Mouse (Mus musculus): ENCODE measurements around the gene Olfr1356.
"Not testable (repeated sequence)": the region's sequence is repeated elsewhere in the genome, so short reads cannot be mapped to it uniquely, and the experiment has no call there.

Gene Olfr1356

DNA sequence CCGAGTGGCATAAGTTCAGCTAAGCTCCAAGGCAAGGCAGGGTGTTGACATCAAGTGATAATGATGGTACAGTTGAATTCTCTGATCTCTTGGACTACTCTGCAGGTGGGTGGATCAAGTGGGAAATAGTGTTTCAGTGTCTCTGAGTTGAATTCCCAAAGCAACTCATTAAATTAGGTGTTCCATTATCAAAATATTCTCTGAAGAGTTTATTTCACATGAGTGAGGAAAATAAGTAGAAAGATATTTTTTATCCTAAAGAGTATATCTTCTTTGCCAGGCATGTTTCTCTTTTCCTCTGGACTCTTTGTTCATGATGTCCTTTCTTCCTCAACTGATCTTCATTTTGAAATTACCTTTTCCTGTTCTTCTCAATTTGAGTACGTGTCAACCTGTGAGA lies at the start of gene Olfr1356:
TSS of gene Olfr1356 (minus strand) at position 101 of the 400 bp plus-strand sequence.
- in situ Hi-C loops (cut with MseI, MboI) = no loop called here

DNA sequence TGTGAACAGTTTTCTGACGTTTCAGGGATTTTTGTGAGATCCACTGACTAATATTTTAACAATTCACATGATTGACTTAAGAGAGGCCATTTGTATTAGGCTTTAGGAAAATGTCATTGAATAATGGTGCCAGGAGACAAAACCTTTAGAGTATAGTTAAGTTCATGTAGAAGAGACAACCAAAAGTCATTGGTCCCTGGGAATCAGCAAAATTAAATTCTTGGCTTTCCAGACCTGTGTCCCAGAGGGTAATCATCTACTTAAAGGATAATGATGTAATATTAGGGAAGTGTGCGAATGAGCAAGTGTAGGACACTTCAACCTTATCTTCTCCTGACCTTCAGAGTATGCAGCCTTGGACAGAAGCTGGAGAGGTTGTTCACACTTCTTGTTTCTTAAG lies 23.3 kb upstream of the Olfr1356 start, which contains the start of gene Olfr1355:
TSS of gene Olfr1355 (plus strand) at position 301 of the 400 bp plus-strand sequence.
- in situ Hi-C loops (cut with MseI, MboI) = no loop called here

DNA sequence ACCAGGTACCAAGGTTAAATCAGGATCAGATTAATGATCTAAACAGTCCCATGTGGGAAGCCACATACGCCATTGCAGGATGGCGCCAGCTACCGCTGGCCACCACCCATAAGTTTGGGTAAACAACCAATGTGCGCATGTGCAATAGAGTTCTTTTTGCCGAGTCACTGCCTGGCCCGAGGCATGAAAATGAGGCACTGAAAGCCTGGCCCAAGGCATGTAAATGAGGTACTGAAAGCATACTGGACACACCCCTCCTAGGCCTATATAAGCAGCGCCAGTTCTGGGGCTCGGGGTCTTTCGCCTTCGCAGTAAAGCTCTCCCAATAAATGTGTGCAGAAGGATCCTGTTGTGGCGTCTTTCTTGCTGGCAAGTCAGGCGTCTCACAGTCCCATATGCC lies 11.5 kb downstream of the Olfr1356 start:
- in situ Hi-C loops (cut with MseI, MboI) = not testable (repeated sequence)

- in situ Hi-C loops (cut with MseI, MboI) = no loop called here
These were observed 39.5 kb downstream of the Olfr1356 start for GRCm38 (mm10) chr10:78812358-78813060.

DNA sequence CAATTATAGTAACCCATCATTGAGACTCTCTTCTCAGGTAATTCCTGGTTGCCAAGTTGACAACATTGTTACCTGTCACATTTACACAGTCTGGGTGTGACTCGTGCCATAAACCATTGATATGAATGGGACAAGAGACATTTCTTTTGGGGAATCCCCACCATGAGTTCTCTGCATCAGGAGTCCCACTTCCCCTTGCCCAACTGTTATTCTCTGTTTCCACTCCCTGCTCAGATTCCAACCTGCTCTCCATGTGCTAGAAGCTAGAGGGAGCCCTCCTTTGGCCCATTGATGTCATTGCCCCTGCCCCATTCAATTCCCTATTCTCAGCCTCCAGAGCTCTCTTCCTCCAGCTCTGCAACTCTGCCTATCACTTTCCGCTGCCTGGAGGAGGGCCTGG lies 50.5 kb downstream of the Olfr1356 start:
- in situ Hi-C loops (cut with MseI, MboI) = no loop called here

Measured in mouse trophoblast stem cell (cell line).